In genomic region chr10:8116821-8117220, GRCm38 (mm10) we compare ENCODE assay signal across 23 mouse cellular contexts.
DNase-seq lines count a peak whose midpoint lies in the region; ATAC-seq lines count a peak whose summit lies in the region.
"Had no signal": no experiment of that assay in that cellular context is flagged by ENCODE, and none has a peak within 500 bp of the region (broad histone marks: within the 10 kb centered on the region; RNA-seq: fewer than 3 reads in every experiment).

No protein-coding gene starts in this region.

- DNase-seq in heart, postnatal 4 days: peak; percentile 17
- no peak for DNase-seq in heart, adult 8-10 months (ENCODE audit: low spot score)
- peak; percentile 49 for DNase-seq in 416B (ENCODE audit: low read depth)
- DNase-seq in NIH3T3 (ENCODE audit: low read depth): peak; percentile 52
- no peak for DNase-seq in c-Kit-positive CD71-positive TER-119-positive erythroid progenitor cells, embryonic 14.5 days (ENCODE audit: low spot score)
- DNase-seq: adrenal gland, postnatal 25 days; cerebellum, adult 2 months; cerebellum, postnatal 14 days; gastrocnemius, postnatal 25 days; heart, adult 2 months; heart, postnatal 14 days; kidney, adult 8-10 months; kidney, postnatal 4 days; layer of hippocampus, postnatal 36 days; liver, embryonic 13.5 days; lung, adult 18-20 months; retina, postnatal 1 day; right cerebral cortex, postnatal 14 days had no signal

- ATAC-seq in megakaryocyte progenitor cell, adult 5-6 weeks (replicated peaks; ENCODE audit: poor library complexity): peak; percentile 39; the same call in 1 of the 2 replicates
- ATAC-seq: forebrain, embryonic 15.5 days; hindbrain, postnatal 0 days; intestine, embryonic 15.5 days; midbrain, embryonic 15.5 days had no signal

Comparison
In these comparisons a context has a peak if more than half of its experiments do, and no peak if none do; other contexts are left out.
1. DNase-seq: peak in heart, postnatal 4 days (single experiment), 416B (single experiment) and NIH3T3 (single experiment); none in heart, adult 8-10 months (single experiment) and c-Kit-positive CD71-positive TER-119-positive erythroid progenitor cells, embryonic 14.5 days (single experiment).